Mouse (Mus musculus) splenic B cell, adult 2 months (primary cell): ENCODE data around the gene Tmem217.
"Not testable (repeated sequence)": the region's sequence is repeated elsewhere in the genome, so short reads cannot be mapped to it uniquely, and the experiment has no call there.

Experiments
- DNase-seq: peaks from one replicate; pipeline ENCODE4 v3.0.0-alpha.2; 2011; ENCODE audit warnings: low read depth, low spot score
- H3K27me3 ChIP-seq: 2 replicates; pipeline ENCODE4 v1.6.1; 2012; ENCODE audit warnings: mild to moderate bottlenecking, low read length, moderate library complexity, mixed read lengths; ENCODE audit not compliant: control insufficient read depth, poor library complexity, insufficient read depth, severe bottlenecking
- H3K36me3 ChIP-seq: 2 replicates; pipeline ENCODE4 v1.6.1; 2012; ENCODE audit warnings: mild to moderate bottlenecking, low read length, moderate library complexity, mixed read lengths; ENCODE audit not compliant: control insufficient read depth, poor library complexity, insufficient read depth, severe bottlenecking

Gene Tmem217

DNA sequence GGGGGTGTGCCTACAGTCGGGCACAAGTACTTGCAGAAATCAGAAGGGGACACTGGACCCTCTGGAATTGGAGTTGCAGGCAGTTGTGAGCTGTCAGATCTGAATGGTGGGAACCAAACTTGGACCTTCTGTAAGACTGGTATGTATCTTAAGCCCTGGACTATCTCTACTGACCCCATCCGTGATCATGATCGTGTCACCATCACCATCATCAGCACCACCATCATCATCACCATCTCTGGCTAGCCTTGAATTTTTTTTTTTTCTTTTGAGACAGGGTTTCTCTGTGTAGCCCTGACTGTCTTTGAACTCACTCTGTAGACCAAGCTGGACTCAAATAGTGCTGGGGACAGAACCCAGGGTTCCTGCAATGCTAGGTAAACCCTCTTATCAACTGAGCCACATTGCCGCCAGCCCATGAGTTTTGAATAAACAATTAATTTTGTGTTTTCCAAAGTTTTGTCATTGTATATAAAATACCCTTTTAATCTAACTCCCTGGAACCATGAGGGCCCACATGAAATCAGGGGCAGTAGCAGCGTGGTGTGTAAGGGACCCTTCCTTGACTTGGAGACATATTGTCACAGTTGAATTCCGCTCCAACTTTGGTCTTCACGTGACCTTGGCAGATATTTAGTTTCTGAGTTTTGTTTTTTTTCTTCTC lies 50.0 kb downstream of the Tmem217 start:
- H3K27me3 ChIP-seq: no peaks in the 10 kb centered on the region
- DNase-seq: no peak
- no peaks in the 10 kb centered on the region for H3K36me3 ChIP-seq

- peak; percentile 47 for DNase-seq
- Histone ChIP-seq H3K36me3 (no peaks in the 10 kb centered on the region), H3K27me3 (no peaks in the 10 kb centered on the region)
Measured at GRCm38 (mm10) chr17:29500802-29501469, 51.2 kb downstream of the Tmem217 start.

- Histone ChIP-seq H3K36me3 (no peaks in the 10 kb centered on the region), H3K27me3 (no peaks in the 10 kb centered on the region)
- DNase-seq: no peak
Measured at GRCm38 (mm10) chr17:29500243-29500740, 51.9 kb downstream of the Tmem217 start.

GRCm38 (mm10) chr17:29499511-29499910 lies 52.7 kb downstream of the Tmem217 start:
- DNase-seq: no peak
- peaks cover 3% of the 10 kb centered on the region; the same call in 1 of the 2 replicates for H3K36me3 ChIP-seq
- no peaks in the 10 kb centered on the region for H3K27me3 ChIP-seq

DNA sequence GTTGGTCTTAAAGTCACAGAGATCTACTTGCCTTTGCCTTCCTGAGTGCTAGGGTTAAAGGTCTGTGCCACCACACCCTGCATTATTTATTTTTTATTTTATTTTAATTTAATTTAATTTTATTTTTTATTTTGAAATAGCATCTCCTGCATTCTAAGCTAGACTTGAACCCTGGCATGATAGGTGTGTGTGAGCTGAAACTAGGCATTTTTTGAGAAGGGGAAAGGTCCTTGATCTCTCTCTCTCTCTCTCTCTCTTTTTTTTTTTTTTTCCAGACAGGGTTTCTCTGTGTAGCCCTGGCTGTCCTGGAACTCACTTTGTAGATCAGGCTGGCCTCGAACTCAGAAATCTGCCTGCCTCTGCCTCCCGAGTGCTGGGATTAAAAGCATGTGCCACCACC lies 53.2 kb downstream of the Tmem217 start:
- DNase-seq, H3K36me3 ChIP-seq, H3K27me3 ChIP-seq: not testable (repeated sequence)

- H3K36me3 ChIP-seq: peaks cover 9% of the 10 kb centered on the region; the same call in 1 of the 2 replicates
- no peaks in the 10 kb centered on the region for H3K27me3 ChIP-seq
- DNase-seq: peak; percentile 48
Measured at GRCm38 (mm10) chr17:29498028-29498427, 54.2 kb downstream of the Tmem217 start.

- H3K27me3 ChIP-seq, H3K36me3 ChIP-seq, DNase-seq: not testable (repeated sequence)
Measured at GRCm38 (mm10) chr17:29497481-29497880, 54.7 kb downstream of the Tmem217 start.

GRCm38 (mm10) chr17:29497071-29497354 lies 55.2 kb downstream of the Tmem217 start:
- H3K36me3 ChIP-seq: peaks cover 9% of the 10 kb centered on the region; the same call in 1 of the 2 replicates
- no peak for DNase-seq
- no peaks in the 10 kb centered on the region for H3K27me3 ChIP-seq

GRCm38 (mm10) chr17:29496211-29497070 lies 55.7 kb downstream of the Tmem217 start:
- peaks cover 9% of the 10 kb centered on the region; the same call in 1 of the 2 replicates for H3K36me3 ChIP-seq
- no peak for DNase-seq
- no peaks in the 10 kb centered on the region for H3K27me3 ChIP-seq

GRCm38 (mm10) chr17:29494732-29495076 lies 57.5 kb downstream of the Tmem217 start:
- Histone ChIP-seq H3K36me3 (peaks cover 9% of the 10 kb centered on the region; the same call in 1 of the 2 replicates), H3K27me3 (no peaks in the 10 kb centered on the region)
- DNase-seq: no peak

- peaks cover 9% of the 10 kb centered on the region; the same call in 1 of the 2 replicates for H3K36me3 ChIP-seq
- peak; percentile 90 for DNase-seq
- no peaks in the 10 kb centered on the region for H3K27me3 ChIP-seq
Measured at GRCm38 (mm10) chr17:29494062-29494731, 58.0 kb downstream of the Tmem217 start.

- Histone ChIP-seq H3K36me3 (peaks cover 9% of the 10 kb centered on the region; the same call in 1 of the 2 replicates), H3K27me3 (no peaks in the 10 kb centered on the region)
- DNase-seq: peak; percentile 77
Measured at GRCm38 (mm10) chr17:29493461-29493980, 58.7 kb downstream of the Tmem217 start.

- no peaks in the 10 kb centered on the region for H3K27me3 ChIP-seq
- peak; percentile 92 for DNase-seq
- H3K36me3 ChIP-seq: peaks cover 9% of the 10 kb centered on the region; the same call in 1 of the 2 replicates
Measured at GRCm38 (mm10) chr17:29492269-29493191, 59.7 kb downstream of the Tmem217 start.
